Mouse (Mus musculus): Measurements from ENCODE around the gene Pde3a.

GRCm38 (mm10) chr6:141367037-141367436 is 118.0 kb downstream of the Pde3a start:
- no peak for TF ChIP-seq CTCF (IDR thresholded peaks at IDR 0.05; ENCODE audit: control insufficient read depth, insufficient read depth, insufficient read length)
- TF ChIP-seq CEBPB (IDR thresholded peaks at IDR 0.05; ENCODE audit: low read depth): no peak
- no peak for TF ChIP-seq MYOG (IDR thresholded peaks at IDR 0.05; ENCODE audit: control insufficient read depth, extremely low read depth, insufficient read length)
- TF ChIP-seq MAX (IDR thresholded peaks at IDR 0.05): no peak
- TF ChIP-seq USF1 (IDR thresholded peaks at IDR 0.05; ENCODE audit: low read depth): no peak
